Mouse (Mus musculus): ENCODE measurements around the gene Vmn1r167. TPM values are rescaled to one million over a fixed set of nuclear protein-coding genes. Genes with fewer than 3 reads are reported as not detected.
"Not testable (repeated sequence)": the region's sequence is repeated elsewhere in the genome, so short reads cannot be mapped to it uniquely, and the experiment has no call there.

Vmn1r167 gene
- not detected in 2 replicates for polyA plus RNA-seq (2012; ENCODE audit: insufficient read depth, insufficient read length, low replicate concordance, missing spikeins)

GRCm38 (mm10) chr7:23507106-23507505, at the start of gene Vmn1r167:
Vmn1r167 (minus strand) TSS chr7:23507206.
- H3K4me1 ChIP-seq (ENCODE audit: control insufficient read depth, insufficient read depth, low read length) = not testable (repeated sequence)

GRCm38 (mm10) chr7:23539432-23539831, 32.4 kb upstream of the Vmn1r167 start, which contains the start of gene Vmn1r168:
Vmn1r168 (plus strand) TSS chr7:23539732.
- H3K4me3 ChIP-seq (ENCODE audit: insufficient read depth, low read depth, low read length); H3K4me1 ChIP-seq (ENCODE audit: control insufficient read depth, insufficient read depth, low read length); H3K27ac ChIP-seq (ENCODE audit: insufficient read depth, low read depth, low read length): not testable (repeated sequence)
- no CpG with 5 or more reads among the region's 1 CpGs for WGBS

More at GRCm38 (mm10) chr7:23507106-23507505, at the start of gene Vmn1r167:
- H3K4me3 ChIP-seq (ENCODE audit: insufficient read depth, low read depth, low read length); H3K27ac ChIP-seq (ENCODE audit: insufficient read depth, low read depth, low read length): not testable (repeated sequence)
- 85% methylated on average over 2 of the region's 2 CpGs for WGBS

- 63% methylated on average over 2 of the region's 2 CpGs for WGBS
- H3K4me3 ChIP-seq (ENCODE audit: insufficient read depth, low read depth, low read length); H3K27ac ChIP-seq (ENCODE audit: insufficient read depth, low read depth, low read length); H3K4me1 ChIP-seq (ENCODE audit: control insufficient read depth, insufficient read depth, low read length): not testable (repeated sequence)
Measured at GRCm38 (mm10) chr7:23472886-23473285, 34.1 kb downstream of the Vmn1r167 start.

GRCm38 (mm10) chr7:23470832-23471231, 36.2 kb downstream of the Vmn1r167 start:
- not testable (repeated sequence) for H3K4me3 ChIP-seq (ENCODE audit: insufficient read depth, low read depth, low read length); H3K4me1 ChIP-seq (ENCODE audit: control insufficient read depth, insufficient read depth, low read length); H3K27ac ChIP-seq (ENCODE audit: insufficient read depth, low read depth, low read length)
- 68% methylated on average over 3 of the region's 3 CpGs for WGBS

GRCm38 (mm10) chr7:23470201-23470600, 36.8 kb downstream of the Vmn1r167 start:
- not testable (repeated sequence) for H3K4me3 ChIP-seq (ENCODE audit: insufficient read depth, low read depth, low read length); H3K27ac ChIP-seq (ENCODE audit: insufficient read depth, low read depth, low read length); H3K4me1 ChIP-seq (ENCODE audit: control insufficient read depth, insufficient read depth, low read length)
- WGBS = 71% methylated on average over 3 of the region's 3 CpGs

Other genes with a start within 250 kb of the Vmn1r167 start
- gene Gm6902, start 228.3 kb downstream of the Vmn1r167 start, polyA plus RNA-seq (2012; ENCODE audit: insufficient read depth, insufficient read length, low replicate concordance, missing spikeins) = not detected in 2 replicates
- gene Nlrp4e, start 206.0 kb downstream of the Vmn1r167 start, polyA plus RNA-seq (2012; ENCODE audit: insufficient read depth, insufficient read length, low replicate concordance, missing spikeins) = not detected in 2 replicates
- not detected in 2 replicates for gene Nlrp5, start 121.3 kb downstream of the Vmn1r167 start, polyA plus RNA-seq (2012; ENCODE audit: insufficient read depth, insufficient read length, low replicate concordance, missing spikeins)
- gene Vmn1r168, start 32.5 kb upstream of the Vmn1r167 start, polyA plus RNA-seq (2012; ENCODE audit: insufficient read depth, insufficient read length, low replicate concordance, missing spikeins) = not detected in 2 replicates
- gene Vmn1r169, start 68.3 kb upstream of the Vmn1r167 start, polyA plus RNA-seq (2012; ENCODE audit: insufficient read depth, insufficient read length, low replicate concordance, missing spikeins) = not detected in 2 replicates
- gene Vmn1r170, start 99.0 kb upstream of the Vmn1r167 start, polyA plus RNA-seq (2012; ENCODE audit: insufficient read depth, insufficient read length, low replicate concordance, missing spikeins) = not detected in 2 replicates
- gene Vmn1r171, start 123.5 kb upstream of the Vmn1r167 start, polyA plus RNA-seq (2012; ENCODE audit: insufficient read depth, insufficient read length, low replicate concordance, missing spikeins) = not detected in 2 replicates
- not detected in 2 replicates for gene Vmn1r172, start 151.1 kb upstream of the Vmn1r167 start, polyA plus RNA-seq (2012; ENCODE audit: insufficient read depth, insufficient read length, low replicate concordance, missing spikeins)
- not detected in 2 replicates for gene Vmn1r173, start 193.5 kb upstream of the Vmn1r167 start, polyA plus RNA-seq (2012; ENCODE audit: insufficient read depth, insufficient read length, low replicate concordance, missing spikeins)
- gene Vmn1r174, start 245.1 kb upstream of the Vmn1r167 start, polyA plus RNA-seq (2012; ENCODE audit: insufficient read depth, insufficient read length, low replicate concordance, missing spikeins) = not detected in 2 replicates

Measured in olfactory bulb, adult 2 months (tissue).